Mouse (Mus musculus): ENCODE results near the gene Pla2g4e.
A peak's percentile ranks its signal among the peaks of the same experiment; 100 is the strongest.

Pla2g4e gene

GRCm38 (mm10) chr2:120154361-120154894 is 90.7 kb downstream of the Pla2g4e start, which contains the start of gene Ehd4:
TSS of gene Ehd4 (minus strand) at chr2:120154606.
- peak; percentile 98 for DNase-seq (ENCODE audit: low read depth, low spot score)

GRCm38 (mm10) chr2:120153586-120154360 is 91.4 kb downstream of the Pla2g4e start:
- DNase-seq (ENCODE audit: low read depth, low spot score), result peak; percentile 25

- DNase-seq (ENCODE audit: low read depth, low spot score), result no peak
Observed at GRCm38 (mm10) chr2:120150571-120150970, 94.6 kb downstream of the Pla2g4e start.

- no peak for DNase-seq (ENCODE audit: low read depth, low spot score)
Observed at GRCm38 (mm10) chr2:120149634-120150033, 95.5 kb downstream of the Pla2g4e start.

- no peak for DNase-seq (ENCODE audit: low read depth, low spot score)
Observed at GRCm38 (mm10) chr2:120147999-120148398, 97.1 kb downstream of the Pla2g4e start.

GRCm38 (mm10) chr2:120147364-120147763 is 97.8 kb downstream of the Pla2g4e start:
- DNase-seq (ENCODE audit: low read depth, low spot score), result no peak

GRCm38 (mm10) chr2:120146543-120146942 is 98.6 kb downstream of the Pla2g4e start:
- no peak for DNase-seq (ENCODE audit: low read depth, low spot score)

- no peak for DNase-seq (ENCODE audit: low read depth, low spot score)
Observed at GRCm38 (mm10) chr2:120144390-120144789, 100.7 kb downstream of the Pla2g4e start.

- no peak for DNase-seq (ENCODE audit: low read depth, low spot score)
Observed at GRCm38 (mm10) chr2:120142336-120142735, 102.8 kb downstream of the Pla2g4e start.

- DNase-seq (ENCODE audit: low read depth, low spot score), result no peak
Observed at GRCm38 (mm10) chr2:120141671-120142070, 103.5 kb downstream of the Pla2g4e start.

- DNase-seq (ENCODE audit: low read depth, low spot score), result no peak
Observed at GRCm38 (mm10) chr2:120140326-120140725, 104.8 kb downstream of the Pla2g4e start.

GRCm38 (mm10) chr2:120139091-120139490 is 106.0 kb downstream of the Pla2g4e start:
- no peak for DNase-seq (ENCODE audit: low read depth, low spot score)

GRCm38 (mm10) chr2:120137281-120137680 is 107.9 kb downstream of the Pla2g4e start:
- no peak for DNase-seq (ENCODE audit: low read depth, low spot score)

- no peak for DNase-seq (ENCODE audit: low read depth, low spot score)
Observed at GRCm38 (mm10) chr2:120134453-120135075, 110.6 kb downstream of the Pla2g4e start.

- DNase-seq (ENCODE audit: low read depth, low spot score), result no peak
Observed at GRCm38 (mm10) chr2:120131881-120132280, 113.3 kb downstream of the Pla2g4e start.

GRCm38 (mm10) chr2:120129252-120129908 is 115.8 kb downstream of the Pla2g4e start:
- DNase-seq (ENCODE audit: low read depth, low spot score), result no peak

- DNase-seq (ENCODE audit: low read depth, low spot score), result no peak
Observed at GRCm38 (mm10) chr2:120128611-120129051, 116.5 kb downstream of the Pla2g4e start.

GRCm38 (mm10) chr2:120128011-120128410 is 117.1 kb downstream of the Pla2g4e start:
- DNase-seq (ENCODE audit: low read depth, low spot score), result no peak

GRCm38 (mm10) chr2:120126901-120127300 is 118.2 kb downstream of the Pla2g4e start:
- no peak for DNase-seq (ENCODE audit: low read depth, low spot score)

- no peak for DNase-seq (ENCODE audit: low read depth, low spot score)
Observed at GRCm38 (mm10) chr2:120126408-120126807, 118.7 kb downstream of the Pla2g4e start.

- DNase-seq (ENCODE audit: low read depth, low spot score), result no peak
Observed at GRCm38 (mm10) chr2:120125461-120125860, 119.7 kb downstream of the Pla2g4e start.

- no peak for DNase-seq (ENCODE audit: low read depth, low spot score)
Observed at GRCm38 (mm10) chr2:120124946-120125345, 120.2 kb downstream of the Pla2g4e start.
